Comparison of ENCODE assay signal across 8 mouse cellular contexts in genomic region chr6:129012012-129012411, GRCm38 (mm10). TPM values are rescaled to one million over a fixed set of nuclear protein-coding genes. Genes with fewer than 3 reads are reported as not detected.
"Had no signal": no experiment of that assay in that cellular context is flagged by ENCODE, and none has a peak within 500 bp of the region (broad histone marks: within the 10 kb centered on the region; RNA-seq: fewer than 3 reads in every experiment).

No protein-coding gene starts in this region.

RNA-seq across cellular contexts. Expression of gene Klrb1f, which starts 33.7 kb away (rescaled TPM):
- total RNA-seq: left cerebral cortex, postnatal 10 days; left cerebral cortex, postnatal 14 days; left cerebral cortex, postnatal 25 days; left cerebral cortex, postnatal 36 days; liver, adult 2 months had no signal
- polyA plus RNA-seq: limb, embryonic 13.5 days; liver, adult 2 months; midbrain, embryonic 12.5 days; myocyte had no signal
